Mouse (Mus musculus): ENCODE measurements around the gene Adamts13. TPM values are rescaled to one million over a fixed set of nuclear protein-coding genes. Genes with fewer than 3 reads are reported as not detected.

The Adamts13 gene
- total RNA-seq, 2 experiments from 2014 or later, result 0.04 to 0.95 TPM

DNA sequence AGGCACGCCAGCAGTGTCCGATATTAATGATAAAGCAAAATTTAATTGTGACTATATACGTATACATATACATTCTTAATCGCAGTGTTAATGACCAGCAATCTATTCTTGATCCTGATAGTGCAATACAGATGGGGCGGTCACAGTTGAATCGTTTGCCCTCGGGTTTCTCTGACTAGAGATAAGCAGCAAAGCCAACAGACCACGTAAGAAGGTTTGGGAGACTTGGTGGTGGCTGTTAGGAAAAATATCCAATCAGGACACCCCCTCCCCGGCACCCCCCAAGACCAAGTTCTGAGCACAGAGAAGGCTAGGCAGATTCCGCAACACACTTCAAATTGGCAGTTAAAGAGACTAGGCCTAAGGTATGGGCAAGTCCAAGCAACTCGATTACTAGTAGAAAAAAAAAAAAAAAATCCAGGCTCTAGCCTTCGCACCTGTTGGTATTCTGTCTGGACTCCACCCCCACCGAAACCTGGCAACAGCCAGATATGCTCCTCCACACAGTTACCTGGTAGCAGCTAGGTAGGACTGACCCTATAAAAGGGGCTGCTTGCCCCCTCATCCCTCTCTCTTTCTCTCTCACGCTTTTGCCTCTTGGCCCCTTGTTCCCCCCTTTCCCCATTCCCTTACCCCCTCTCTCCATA is 8.4 kb upstream of the Adamts13 start:
- ATAC-seq (ENCODE audit: poor library complexity, severe bottlenecking), result no peak

DNA sequence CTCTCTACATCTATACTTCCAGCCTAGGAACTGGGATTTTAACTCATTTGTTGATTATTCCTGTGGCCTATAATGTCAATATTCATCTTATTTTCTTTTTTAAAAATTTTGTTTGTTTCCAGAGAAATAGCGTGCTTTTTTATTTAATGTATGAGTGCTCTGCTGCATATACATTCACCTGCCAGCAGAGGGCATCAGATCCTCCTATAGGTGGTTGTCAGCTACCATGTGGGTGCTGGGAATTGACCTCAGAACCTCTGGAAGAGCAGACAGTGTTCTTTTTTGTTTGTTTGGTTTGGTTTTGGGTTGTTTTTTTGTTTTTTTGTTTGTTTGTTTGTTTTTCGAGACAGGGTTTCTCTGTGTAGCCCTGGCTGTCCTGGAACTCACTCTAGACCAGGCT is 6.0 kb upstream of the Adamts13 start:
- ATAC-seq (ENCODE audit: poor library complexity, severe bottlenecking), result no peak

DNA sequence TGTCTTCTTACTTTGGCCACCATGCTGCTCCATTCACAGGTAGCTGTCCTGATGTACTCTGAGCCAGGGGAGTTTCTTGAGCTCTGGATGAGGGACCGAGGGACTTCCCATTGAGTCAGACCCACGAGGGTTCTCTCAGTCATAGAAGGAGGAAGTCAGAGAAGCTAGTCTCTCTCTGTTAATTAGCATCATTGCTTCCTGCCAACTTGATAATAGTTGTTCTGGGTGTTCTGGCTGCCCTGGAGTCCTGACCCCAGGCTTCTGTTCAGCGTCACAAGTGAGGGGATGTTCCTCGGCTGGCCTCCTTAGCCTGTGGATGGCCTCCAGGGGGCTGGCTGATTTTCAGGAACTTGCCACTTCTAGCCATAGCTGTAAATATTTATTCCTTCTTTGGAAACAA is 744 bp downstream of the Adamts13 start:
- ATAC-seq (ENCODE audit: poor library complexity, severe bottlenecking), result peak; percentile 35; the same call in 1 of the 2 replicates

DNA sequence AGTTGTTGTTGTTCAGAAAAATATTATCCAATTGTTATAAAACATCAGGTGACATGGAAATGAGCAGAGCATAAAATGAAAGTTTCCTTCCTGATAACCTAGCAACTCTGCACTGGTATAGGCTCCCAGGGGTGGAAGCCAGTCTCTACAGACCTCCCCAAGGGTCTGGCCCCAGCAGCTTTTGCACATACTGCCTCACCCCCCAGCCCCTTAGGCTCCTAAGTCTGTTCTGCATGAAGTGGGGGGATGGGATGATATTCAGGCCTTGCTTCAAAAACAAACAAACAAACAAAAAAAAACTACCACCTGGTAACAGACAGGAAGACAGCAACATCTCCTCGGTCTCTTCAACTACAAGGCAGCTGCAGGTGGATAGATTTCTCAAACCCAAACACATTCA is 7.1 kb downstream of the Adamts13 start:
- no peak for ATAC-seq (ENCODE audit: poor library complexity, severe bottlenecking)

DNA sequence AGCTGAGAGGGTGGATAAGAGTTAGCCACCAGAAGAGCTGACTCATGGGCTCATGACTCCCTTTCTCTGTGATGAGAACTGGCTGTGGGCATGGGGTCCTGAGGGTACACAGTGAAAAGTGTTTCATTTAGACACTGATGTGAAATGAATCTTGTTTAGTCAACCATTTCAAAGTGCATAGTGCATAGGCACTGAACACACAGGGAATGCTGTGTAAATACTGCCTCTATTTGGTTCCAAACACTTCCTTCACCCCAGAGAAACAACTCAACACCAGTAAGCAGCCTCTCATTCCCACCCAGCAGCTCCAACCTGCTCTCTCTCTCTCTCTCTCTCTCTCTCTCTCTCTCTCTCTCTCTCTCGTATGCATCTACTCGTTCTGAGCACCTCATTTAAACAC is 11.0 kb downstream of the Adamts13 start:
- ATAC-seq (ENCODE audit: poor library complexity, severe bottlenecking), result no peak

DNA sequence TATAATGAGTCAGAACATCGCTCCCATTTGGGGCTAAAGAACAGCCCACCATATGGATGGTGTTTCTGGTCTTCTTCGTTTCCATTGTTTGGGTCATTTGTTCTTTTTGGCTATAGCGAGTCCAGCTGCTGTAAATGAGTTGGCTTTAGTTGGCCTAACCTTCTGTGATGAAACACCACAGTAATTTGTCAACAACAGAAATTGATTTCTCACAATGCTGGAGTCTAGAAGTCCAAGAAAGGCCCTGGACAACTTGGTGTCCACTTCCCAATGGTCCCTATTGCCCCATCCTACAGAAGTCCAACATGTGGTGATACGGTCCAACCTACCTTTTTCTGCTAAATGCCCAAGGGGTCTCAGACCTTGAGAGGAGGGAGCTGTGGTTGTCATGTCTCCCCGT is 11.4 kb downstream of the Adamts13 start:
- no peak for ATAC-seq (ENCODE audit: poor library complexity, severe bottlenecking)

DNA sequence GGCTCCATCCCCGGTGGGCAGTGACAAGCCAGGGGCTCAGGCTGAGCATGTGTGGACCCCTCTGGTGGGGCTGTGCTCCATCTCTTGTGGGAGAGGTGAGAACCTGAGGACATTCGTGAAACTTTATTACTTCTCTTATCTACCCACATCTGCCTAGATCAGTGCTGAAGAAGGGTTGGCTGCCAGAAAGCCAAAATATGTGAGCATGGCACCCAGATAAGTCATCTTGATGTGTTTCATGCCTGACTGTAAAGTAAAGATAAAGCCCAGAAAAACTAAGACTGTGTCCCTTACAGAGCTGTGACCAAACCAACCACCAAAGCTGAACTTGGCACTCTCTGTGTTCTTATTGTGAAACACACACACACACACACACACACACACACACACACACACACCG is 20.7 kb downstream of the Adamts13 start:
- no peak for ATAC-seq (ENCODE audit: poor library complexity, severe bottlenecking)

DNA sequence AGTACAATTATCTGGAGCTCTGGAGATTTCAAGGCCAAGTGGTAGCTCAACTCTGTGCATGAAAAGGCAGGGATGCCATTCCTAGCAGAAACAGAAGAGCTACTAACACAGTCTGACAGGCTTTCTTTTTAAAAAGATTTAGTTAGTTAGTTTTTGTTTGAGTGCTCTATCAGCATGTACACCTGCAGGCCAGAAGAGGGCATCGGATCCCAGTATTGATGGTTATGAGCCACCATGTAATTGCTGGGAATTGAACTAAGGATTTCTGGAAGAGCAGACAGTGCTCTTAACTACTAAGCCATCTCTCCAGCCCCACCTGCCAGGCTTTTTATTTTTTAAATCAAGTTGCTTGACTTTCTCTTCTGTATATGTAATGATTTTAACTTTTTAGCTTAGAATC is 24.3 kb downstream of the Adamts13 start:
- no peak for ATAC-seq (ENCODE audit: poor library complexity, severe bottlenecking)

DNA sequence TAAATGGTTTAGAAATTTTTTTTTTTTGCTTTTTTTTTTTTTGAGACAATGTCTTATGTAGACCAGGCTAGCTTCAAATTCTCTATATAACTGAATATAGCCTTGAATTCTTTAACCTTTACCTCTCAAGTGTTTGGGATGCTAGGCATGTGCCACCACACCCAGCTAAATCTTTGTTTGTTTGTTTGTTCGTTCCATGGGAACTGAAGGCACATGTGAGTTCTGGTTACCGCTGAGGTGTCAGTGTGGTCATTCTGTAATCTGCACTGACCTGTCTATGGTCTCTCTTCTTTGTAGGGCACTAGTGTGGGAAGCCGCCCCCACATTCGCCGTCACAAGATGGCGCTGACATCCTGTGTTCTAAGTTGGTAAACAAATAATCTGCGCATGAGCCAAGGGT is 24.8 kb downstream of the Adamts13 start:
- no peak for ATAC-seq (ENCODE audit: poor library complexity, severe bottlenecking)

DNA sequence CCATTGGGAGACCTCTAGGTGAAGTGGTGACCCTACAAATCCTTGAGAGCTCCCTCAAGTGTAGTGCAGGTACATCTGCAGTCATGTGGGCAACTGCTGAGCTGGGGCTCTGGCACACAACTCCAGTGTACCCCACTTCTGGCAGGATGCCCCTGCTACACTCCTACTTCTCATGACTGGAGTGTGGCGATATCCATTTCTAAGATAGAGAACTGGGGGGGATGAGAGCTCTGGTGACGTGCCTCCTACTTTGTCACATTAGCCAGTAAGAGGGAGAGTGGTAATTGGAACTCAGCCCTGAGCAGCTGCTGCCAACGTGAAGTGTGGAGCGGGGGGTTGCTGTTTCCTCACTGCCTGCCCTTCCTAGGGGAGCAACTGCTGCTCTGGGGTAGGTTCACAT is 33.0 kb downstream of the Adamts13 start:
- no peak for ATAC-seq (ENCODE audit: poor library complexity, severe bottlenecking)

DNA sequence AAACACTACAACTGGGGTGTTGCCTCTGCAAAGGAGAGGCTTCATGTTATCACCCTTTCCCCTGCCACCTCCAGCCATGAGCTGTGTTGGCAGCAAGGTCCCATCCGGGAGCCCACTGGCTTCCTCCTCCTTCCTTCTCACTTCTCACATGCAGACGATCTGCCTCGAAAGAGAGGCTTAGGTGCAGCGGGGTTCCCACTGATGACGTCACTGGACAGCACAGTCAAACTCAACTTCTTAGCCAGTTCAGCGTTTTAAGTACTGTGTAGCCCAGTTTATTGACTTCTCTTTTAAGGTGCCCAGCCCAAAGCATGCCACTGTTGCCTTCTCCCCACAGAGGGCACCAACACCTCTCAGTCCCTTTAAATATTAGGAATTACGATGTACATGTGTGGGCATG is 34.5 kb downstream of the Adamts13 start:
- ATAC-seq (ENCODE audit: poor library complexity, severe bottlenecking), result no peak

DNA sequence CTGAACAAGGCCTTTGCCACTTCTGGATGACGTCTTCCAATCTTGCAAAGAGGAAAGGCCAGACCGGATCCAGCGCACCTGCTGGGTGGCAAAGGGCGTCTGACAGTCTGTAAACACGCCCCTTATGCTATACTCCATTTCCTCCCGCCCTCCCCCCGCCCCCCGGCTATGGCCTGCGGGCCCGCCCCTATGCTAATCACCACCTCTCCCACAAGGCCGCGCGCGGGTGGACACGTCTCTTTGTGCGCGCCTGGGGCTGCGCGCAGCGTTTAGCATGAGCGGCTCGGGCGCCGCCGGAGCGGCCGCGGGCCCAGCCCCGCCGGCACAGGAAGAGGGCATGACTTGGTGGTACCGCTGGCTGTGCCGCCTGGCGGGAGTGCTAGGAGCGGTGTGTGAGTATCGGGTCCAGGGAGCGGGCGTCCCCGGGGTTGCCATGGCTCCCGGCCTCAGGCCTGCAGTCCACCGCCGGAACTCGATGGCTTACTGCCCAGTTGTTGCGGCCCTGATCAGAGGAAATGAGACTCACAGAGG is 36.6 kb downstream of the Adamts13 start, which contains the start of gene Cacfd1:
Cacfd1 (plus strand) TSS at position 213 of the 531 bp plus-strand sequence.
- peak; percentile 93 for ATAC-seq (ENCODE audit: poor library complexity, severe bottlenecking)

DNA sequence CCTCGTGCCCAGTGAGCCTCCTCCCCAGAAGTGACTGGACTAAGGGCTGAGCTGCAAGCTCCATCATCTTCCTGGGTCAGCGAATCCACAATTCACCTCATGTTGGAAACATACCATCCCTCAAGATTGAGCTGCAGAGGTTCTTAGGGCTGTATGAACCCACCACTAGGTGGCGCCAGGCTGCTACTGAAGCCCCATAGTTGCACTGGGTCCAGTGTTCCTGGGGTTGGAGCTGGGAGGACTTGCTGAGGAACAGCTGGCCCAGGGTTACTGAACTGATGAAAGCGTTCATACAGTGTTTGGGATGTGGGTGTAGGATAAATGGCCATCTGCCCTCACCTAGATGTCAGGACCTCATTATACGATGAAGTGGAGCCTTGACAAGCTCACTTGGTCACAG is 44.6 kb downstream of the Adamts13 start:
- ATAC-seq (ENCODE audit: poor library complexity, severe bottlenecking), result peak; percentile 79

DNA sequence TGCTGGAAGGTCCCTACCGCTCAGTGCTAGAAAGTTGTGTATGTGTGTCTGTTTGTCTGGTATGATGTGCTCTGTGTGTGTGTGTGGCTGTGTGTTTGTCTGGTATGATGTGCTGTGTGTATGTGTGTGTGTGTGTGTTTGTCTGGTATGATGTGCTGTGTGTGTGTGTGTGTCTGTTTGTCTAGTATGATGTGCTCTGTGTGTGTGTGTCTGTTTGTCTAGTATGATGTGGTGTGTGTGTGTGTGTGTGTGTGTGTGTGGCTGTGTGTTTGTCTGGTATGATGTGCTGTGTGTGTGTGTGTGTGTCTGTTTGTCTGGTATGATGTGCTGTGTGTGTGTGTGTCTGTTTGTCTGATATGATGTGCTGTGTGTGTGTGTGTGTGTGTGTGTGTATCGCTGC is 46.3 kb downstream of the Adamts13 start:
- no peak for ATAC-seq (ENCODE audit: poor library complexity, severe bottlenecking)

DNA sequence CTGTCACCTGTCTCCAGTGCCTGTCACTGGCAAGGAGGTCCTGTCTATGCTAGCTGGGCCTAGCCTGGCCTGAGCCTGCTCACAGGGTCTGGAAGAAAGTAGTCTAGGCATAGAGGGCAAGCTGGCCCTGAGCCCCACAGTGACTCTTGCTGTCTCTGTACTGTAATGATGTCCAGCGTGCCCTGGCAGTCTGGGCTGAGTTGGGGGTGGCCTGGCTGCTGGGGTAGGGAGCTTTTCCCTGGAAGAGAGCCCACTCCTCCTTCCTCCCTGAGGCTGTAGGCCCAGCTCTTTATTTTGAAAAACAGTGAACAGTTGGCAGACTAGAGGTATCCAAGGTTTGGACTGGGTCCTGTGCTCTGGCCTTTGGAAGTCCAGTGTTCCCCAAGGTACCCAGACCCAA is 47.9 kb downstream of the Adamts13 start:
- no peak for ATAC-seq (ENCODE audit: poor library complexity, severe bottlenecking)

DNA sequence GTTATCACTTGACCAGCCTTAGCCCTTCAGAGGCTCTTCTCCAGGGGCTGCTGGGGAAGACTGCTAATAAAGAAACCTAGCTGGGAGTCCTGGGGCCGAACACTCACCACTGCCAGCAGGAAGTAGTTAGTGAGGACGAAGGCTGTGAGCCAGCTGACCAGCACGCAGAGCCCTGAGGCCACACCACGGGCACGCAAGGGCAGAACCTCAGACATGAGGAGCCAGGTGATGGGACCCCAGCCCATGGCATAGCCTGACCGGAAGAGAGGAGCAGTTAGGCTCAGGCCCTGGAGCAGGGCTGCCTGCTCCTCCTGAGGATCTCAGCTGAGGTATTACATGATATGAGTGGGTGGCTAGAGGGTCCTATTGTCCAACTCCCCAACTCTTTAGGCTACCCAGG is 49.4 kb downstream of the Adamts13 start:
- no peak for ATAC-seq (ENCODE audit: poor library complexity, severe bottlenecking)

DNA sequence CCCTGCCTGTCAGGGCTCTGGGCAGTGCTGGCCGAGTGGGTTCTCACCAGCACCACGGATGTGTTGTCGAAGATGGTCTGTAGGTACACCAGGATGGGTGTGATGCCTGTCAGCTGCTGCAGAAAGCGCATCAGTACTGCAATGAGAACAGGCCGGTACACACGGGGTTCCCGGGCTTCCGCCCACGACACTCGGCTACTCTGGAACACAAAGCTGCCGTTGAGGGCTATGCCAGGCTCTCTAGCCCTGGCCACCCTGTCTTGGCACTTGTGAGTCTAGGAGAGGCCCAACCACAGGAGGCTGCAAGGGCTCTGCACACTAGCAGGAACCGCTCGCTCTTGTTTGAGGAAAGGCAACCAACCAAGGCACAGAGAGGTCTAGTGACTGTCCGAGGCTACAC is 50.9 kb downstream of the Adamts13 start:
- ATAC-seq (ENCODE audit: poor library complexity, severe bottlenecking), result no peak

DNA sequence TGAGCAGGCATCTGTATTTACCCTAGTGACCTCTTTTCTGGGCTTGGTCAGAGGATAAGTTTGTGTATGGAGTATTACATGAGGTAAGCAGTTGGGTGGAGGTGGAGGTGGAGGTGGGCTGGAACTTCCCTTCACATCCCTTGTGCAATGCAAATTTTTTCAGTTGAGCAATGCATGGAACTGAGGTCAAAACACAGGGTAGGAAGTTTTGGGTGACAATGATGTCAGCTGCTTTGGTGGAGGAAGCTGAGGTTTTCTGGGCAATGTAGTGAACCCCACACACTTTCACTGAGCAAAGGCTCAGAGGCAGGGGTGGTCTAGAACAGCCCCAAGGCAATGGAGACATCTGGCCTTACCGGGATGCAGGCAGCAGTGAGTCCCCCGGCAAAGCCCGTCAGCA is 52.3 kb downstream of the Adamts13 start:
- peak; percentile 57 for ATAC-seq (ENCODE audit: poor library complexity, severe bottlenecking)

DNA sequence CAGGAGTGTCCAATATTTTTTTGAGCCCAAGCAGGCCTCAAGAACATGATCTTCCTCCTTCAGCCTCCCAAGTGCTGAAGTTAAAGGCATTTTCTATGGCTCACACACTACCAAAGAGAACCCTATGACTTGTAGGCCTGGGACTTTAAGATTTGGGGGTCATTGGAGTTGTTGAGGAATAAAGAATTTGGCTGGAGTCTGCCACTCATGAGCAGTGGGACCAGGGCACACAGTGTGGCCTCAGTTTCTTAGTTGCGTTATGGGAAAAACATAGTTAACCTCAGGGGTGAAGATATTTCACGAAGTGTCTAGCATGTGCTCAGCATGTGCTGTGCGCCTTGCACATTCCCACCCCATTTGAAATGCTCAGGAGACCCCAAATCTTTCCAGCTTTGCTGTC is 53.1 kb downstream of the Adamts13 start:
- ATAC-seq (ENCODE audit: poor library complexity, severe bottlenecking), result no peak

DNA sequence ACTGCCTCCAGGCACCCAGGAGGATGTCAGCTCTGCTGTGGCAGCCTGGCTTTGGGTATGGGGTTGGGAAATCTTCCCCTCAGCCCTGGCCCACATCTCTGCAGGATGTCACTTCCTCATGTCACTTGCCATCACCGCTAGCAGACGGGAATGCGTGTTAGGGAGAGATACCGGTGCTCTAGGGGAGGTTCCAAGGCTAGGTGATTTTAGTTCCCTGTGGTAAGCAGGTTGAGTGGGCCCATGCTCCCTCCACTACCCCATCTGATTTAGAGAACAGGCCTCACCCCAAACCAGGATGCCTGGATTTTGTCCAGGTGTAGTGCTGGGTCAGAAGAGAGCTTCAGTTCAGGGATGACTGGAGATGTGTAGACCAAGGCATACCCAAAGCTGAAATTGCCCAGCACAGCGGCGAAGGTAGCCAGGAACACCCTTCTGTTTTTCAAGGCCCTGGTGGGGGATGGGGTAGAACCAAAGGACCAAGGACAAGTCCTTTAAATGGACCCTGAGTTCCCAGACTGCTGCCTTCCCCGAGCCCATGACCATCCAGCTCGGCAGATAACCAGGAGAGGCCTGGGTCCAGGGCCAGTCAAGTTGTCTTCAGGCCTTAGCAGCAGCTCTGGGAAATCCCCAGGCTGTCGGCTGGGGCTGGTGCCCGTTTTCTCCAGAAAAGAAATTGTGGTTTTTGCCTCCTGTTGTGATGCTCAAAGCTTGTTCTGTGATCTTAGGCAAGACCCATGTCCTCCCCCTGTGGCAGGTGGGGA is 53.8 kb downstream of the Adamts13 start:
- peak; percentile 46 for ATAC-seq (ENCODE audit: poor library complexity, severe bottlenecking)

DNA sequence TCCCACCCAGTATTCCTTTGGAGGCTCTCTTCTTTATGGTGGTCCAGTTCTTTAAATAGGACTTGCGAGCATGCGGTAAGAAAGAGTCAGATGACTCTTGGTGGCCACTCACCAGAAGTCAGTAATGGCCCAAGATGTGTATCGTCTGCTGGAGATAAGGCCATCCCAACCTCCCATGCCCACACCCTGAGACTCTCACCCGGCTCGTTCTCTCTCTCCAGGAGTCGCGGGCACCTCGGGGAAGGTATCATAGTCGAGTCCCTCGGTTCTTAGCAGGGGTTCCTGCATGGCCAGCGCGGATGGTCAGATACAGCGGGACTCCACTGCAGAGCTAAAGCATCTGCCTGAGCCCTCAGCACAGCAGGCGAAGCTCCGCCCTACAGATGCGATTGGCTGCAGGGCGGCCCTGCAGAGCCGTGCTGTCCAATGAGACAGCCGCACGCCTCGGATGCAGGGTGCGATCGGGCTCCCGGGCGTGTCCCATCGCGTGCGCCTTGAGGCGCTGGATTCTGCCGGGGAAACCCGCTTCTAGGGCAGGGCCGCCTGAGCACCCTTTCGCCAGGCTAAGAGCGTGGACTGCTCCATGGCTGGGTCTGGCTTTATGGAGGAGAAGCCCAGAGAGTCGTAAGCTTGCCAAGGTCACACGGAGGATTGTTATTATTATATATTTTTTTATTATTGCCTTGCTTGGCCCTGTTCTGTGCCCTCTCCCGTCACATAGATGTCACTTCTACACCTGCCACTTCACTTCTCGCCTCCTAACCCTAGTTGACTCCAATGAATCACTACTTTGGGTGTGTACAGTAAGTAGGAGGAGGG is 54.6 kb downstream of the Adamts13 start, which contains the start of gene Slc2a6:
Slc2a6 (minus strand) TSS at position 381 of the 819 bp plus-strand sequence.
- peak; percentile 82 for ATAC-seq (ENCODE audit: poor library complexity, severe bottlenecking)

Data from megakaryocyte, adult 5-6 weeks (primary cell).